9 mouse cellular contexts compared by ENCODE assay signal in genomic region chrX:103845266-103845665, GRCm38 (mm10). TPM values are rescaled to one million over a fixed set of nuclear protein-coding genes. Genes with fewer than 3 reads are reported as not detected.
DNase-seq lines count a peak whose midpoint lies in the region; ATAC-seq and TF ChIP-seq lines count a peak whose summit lies in the region.
"Had no signal": no experiment of that assay in that cellular context is flagged by ENCODE, and none has a peak within 500 bp of the region (broad histone marks: within the 10 kb centered on the region; RNA-seq: fewer than 3 reads in every experiment).

No protein-coding gene starts in this region.

- H3K4me3 ChIP-seq in heart, postnatal 0 days (ENCODE audit: low read depth, low read length) = no peak overlapping the region
- no peak overlapping the region for H3K4me3 ChIP-seq in embryonic facial prominence, embryonic 11.5 days (ENCODE audit: low read depth, low read length)
- no peak overlapping the region for H3K4me3 ChIP-seq in intestine, embryonic 16.5 days (ENCODE audit: low read length)
- H3K4me3 ChIP-seq: limb, embryonic 15.5 days had no signal

- H3K4me2 ChIP-seq in heart, postnatal 0 days (ENCODE audit: low read depth, low read length) = no peak overlapping the region
- no peak overlapping the region for H3K4me2 ChIP-seq in embryonic facial prominence, embryonic 11.5 days (ENCODE audit: low read depth, low read length)
- no peak overlapping the region for H3K4me2 ChIP-seq in intestine, embryonic 16.5 days (ENCODE audit: low read depth, low read length)
- H3K4me2 ChIP-seq: limb, embryonic 15.5 days had no signal

- no peak for TF ChIP-seq EP300 in heart, postnatal 0 days (IDR thresholded peaks at IDR 0.05; ENCODE audit: low read depth)

- 46% methylated on average over 2 of the region's 2 CpGs for WGBS in heart, postnatal 0 days
- 28% methylated on average over 2 of the region's 2 CpGs for WGBS in embryonic facial prominence, embryonic 11.5 days
- 54% methylated on average over 2 of the region's 2 CpGs for WGBS in intestine, embryonic 16.5 days

- H3K9me3 ChIP-seq in heart, postnatal 0 days (replicated peaks; ENCODE audit: control insufficient read depth, low read length) = no peaks in the 10 kb centered on the region
- H3K9me3 ChIP-seq in embryonic facial prominence, embryonic 11.5 days (replicated peaks; ENCODE audit: control insufficient read depth, low read length) = no peaks in the 10 kb centered on the region
- H3K9me3 ChIP-seq in intestine, embryonic 16.5 days (ENCODE audit: control insufficient read depth, low read length) = no peaks in the 10 kb centered on the region
- H3K9me3 ChIP-seq: limb, embryonic 15.5 days had no signal

- H3K4me1 ChIP-seq in heart, postnatal 0 days (ENCODE audit: control insufficient read depth, insufficient read depth) = no peaks in the 10 kb centered on the region
- H3K4me1 ChIP-seq in embryonic facial prominence, embryonic 11.5 days (ENCODE audit: control insufficient read depth, insufficient read depth, low read length) = no peaks in the 10 kb centered on the region
- no peaks in the 10 kb centered on the region for H3K4me1 ChIP-seq in intestine, embryonic 16.5 days (ENCODE audit: control insufficient read depth, insufficient read depth, low read length)
- H3K4me1 ChIP-seq: limb, embryonic 15.5 days had no signal

- no peaks in the 10 kb centered on the region for H3K36me3 ChIP-seq in heart, postnatal 0 days (replicated peaks; ENCODE audit: control insufficient read depth, insufficient read depth, low read length)
- no peaks in the 10 kb centered on the region for H3K36me3 ChIP-seq in embryonic facial prominence, embryonic 11.5 days (replicated peaks; ENCODE audit: control insufficient read depth, insufficient read depth, low read depth, low read length)
- H3K36me3 ChIP-seq in intestine, embryonic 16.5 days (ENCODE audit: control insufficient read depth, insufficient read depth, low read length) = no peaks in the 10 kb centered on the region
- H3K36me3 ChIP-seq: limb, embryonic 15.5 days had no signal

- TF ChIP-seq CTCF in heart, postnatal 0 days (IDR thresholded peaks at IDR 0.05; ENCODE audit: low read depth) = peak; percentile 52

- ATAC-seq in heart, postnatal 0 days (ENCODE audit: insufficient read depth, low read depth) = no peak
- ATAC-seq in embryonic facial prominence, embryonic 11.5 days (replicated peaks; ENCODE audit: insufficient number of reproducible peaks, low FRiP score, low TSS enrichment, low read depth) = no peak
- no peak for ATAC-seq in intestine, embryonic 16.5 days

- H3K27me3 ChIP-seq in heart, postnatal 0 days (ENCODE audit: control insufficient read depth, insufficient read depth, low read length) = peaks cover 6% of the 10 kb centered on the region; the same call in 1 of the 2 replicates
- H3K27me3 ChIP-seq in embryonic facial prominence, embryonic 11.5 days (ENCODE audit: control insufficient read depth, insufficient read depth, low read length) = 0 out of 2 replicates have a peak, but pooled peaks cover 2% of the 10 kb centered on the region
- H3K27me3 ChIP-seq in intestine, embryonic 16.5 days (replicated peaks; ENCODE audit: control insufficient read depth, insufficient read depth, low read length) = peaks cover 12% of the 10 kb centered on the region; the same call in 1 of the 2 replicates

- H3K9ac ChIP-seq in heart, postnatal 0 days (replicated peaks; ENCODE audit: low read depth, low read length) = no peak overlapping the region
- no peak overlapping the region for H3K9ac ChIP-seq in embryonic facial prominence, embryonic 11.5 days (replicated peaks; ENCODE audit: low read length)
- H3K9ac ChIP-seq in intestine, embryonic 16.5 days (ENCODE audit: low read depth, low read length) = no peak overlapping the region
- H3K9ac ChIP-seq: limb, embryonic 15.5 days had no signal

- no peak overlapping the region for H3K27ac ChIP-seq in heart, postnatal 0 days (ENCODE audit: low read depth)
- no peak overlapping the region for H3K27ac ChIP-seq in embryonic facial prominence, embryonic 11.5 days (replicated peaks; ENCODE audit: low read depth, low read length)
- no peak overlapping the region for H3K27ac ChIP-seq in intestine, embryonic 16.5 days (ENCODE audit: low read length)
- H3K27ac ChIP-seq: limb, embryonic 15.5 days had no signal

- peak; percentile 14 for DNase-seq in heart, postnatal 0 days (ENCODE audit: low spot score)
- no peak for DNase-seq in heart, adult 11 months
- peak; percentile 43 for DNase-seq in testis, postnatal 10 days (ENCODE audit: low spot score)
- no peak for DNase-seq in testis, postnatal 14 days (ENCODE audit: low spot score)
- peak; percentile 45 for DNase-seq in embryonic facial prominence, embryonic 11.5 days (ENCODE audit: low spot score)
- DNase-seq in retina, embryonic 14.5 days (ENCODE audit: low spot score) = peak; percentile 35
- no peak for DNase-seq in adrenal gland, adult 18-20 months (ENCODE audit: low spot score in 2 of 2)

RNA-seq across cellular contexts. Expression of gene Slc16a2, which starts 23.5 kb away (rescaled TPM):
- 23.2 and 59.5 TPM in 2 replicates for total RNA-seq in heart, postnatal 0 days (2014; rRNA removed; ENCODE audit: low replicate concordance)
- polyA plus RNA-seq in heart, postnatal 0 days (2015; fragmentation: Nextera tagmentation; extraction: Ambion mirVana) = 14.1 and 16.0 TPM in 2 replicates
- 11.4 and 11.9 TPM in 2 replicates for polyA plus RNA-seq in embryonic facial prominence, embryonic 11.5 days (2014; fragmentation: Nextera tagmentation; extraction: Ambion mirVana)
- 10 to 100 TPM; 25.2 to 52.4 TPM for total RNA-seq in adrenal gland, adult 18-20 months (2021)
- polyA plus RNA-seq in intestine, embryonic 16.5 days (2015; fragmentation: Nextera tagmentation; extraction: Ambion mirVana) = 6.5 and 6.9 TPM in 2 replicates

Comparison
In these comparisons a context has a peak if more than half of its experiments do, and no peak if none do; other contexts are left out.
1. DNase-seq: peak in heart, postnatal 0 days (single experiment), testis, postnatal 10 days (single experiment), embryonic facial prominence, embryonic 11.5 days (single experiment) and retina, embryonic 14.5 days (single experiment); none in heart, adult 11 months (single experiment), testis, postnatal 14 days (single experiment) and adrenal gland, adult 18-20 months (0 of 2).